Mouse (Mus musculus): ENCODE data around the gene Prep. TPM values are rescaled to one million over a fixed set of nuclear protein-coding genes. Genes with fewer than 3 reads are reported as not detected.

Prep gene
- polyA plus RNA-seq, 1 experiment = 7.0 TPM

GRCm38 (mm10) chr10:45194531-45194930 is 127.5 kb downstream of the Prep start:
- H3K36me3 ChIP-seq (ENCODE audit: control insufficient read depth, insufficient read depth, low read length) = no peaks in the 10 kb centered on the region
- TF ChIP-seq CTCF (conservative IDR thresholded peaks at IDR 0.05; ENCODE audit: insufficient read depth, insufficient read length, low read depth, low read length) (no peak), POLR2A (IDR thresholded peaks at IDR 0.05; ENCODE audit: low read depth, low read length) (no peak)
- no peak overlapping the region for H3K4me3 ChIP-seq (ENCODE audit: insufficient read depth, low read depth, low read length)
- 69% methylated on average over 5 of the region's 5 CpGs for WGBS
- no peak for DNase-seq
- H3K27ac ChIP-seq (ENCODE audit: insufficient read depth, low read depth, low read length) = no peak overlapping the region
- no peaks in the 10 kb centered on the region for H3K27me3 ChIP-seq (replicated peaks; ENCODE audit: control insufficient read depth, insufficient read depth, low read length)
- H3K4me1 ChIP-seq (ENCODE audit: control insufficient read depth, insufficient read depth, low read length) = no peaks in the 10 kb centered on the region

GRCm38 (mm10) chr10:45204582-45204981 is 137.6 kb downstream of the Prep start:
- no peaks in the 10 kb centered on the region for H3K4me1 ChIP-seq (ENCODE audit: control insufficient read depth, insufficient read depth, low read length)
- H3K27ac ChIP-seq (ENCODE audit: insufficient read depth, low read depth, low read length) = no peak overlapping the region
- TF ChIP-seq POLR2A (IDR thresholded peaks at IDR 0.05; ENCODE audit: low read depth, low read length) (no peak), CTCF (conservative IDR thresholded peaks at IDR 0.05; ENCODE audit: insufficient read depth, insufficient read length, low read depth, low read length) (no peak)
- no peak for DNase-seq
- no peaks in the 10 kb centered on the region for H3K36me3 ChIP-seq (ENCODE audit: control insufficient read depth, insufficient read depth, low read length)
- 65% methylated on average over 1 of the region's 1 CpGs for WGBS
- H3K27me3 ChIP-seq (replicated peaks; ENCODE audit: control insufficient read depth, insufficient read depth, low read length) = no peaks in the 10 kb centered on the region
- H3K4me3 ChIP-seq (ENCODE audit: insufficient read depth, low read depth, low read length) = no peak overlapping the region

- TF ChIP-seq CTCF (conservative IDR thresholded peaks at IDR 0.05; ENCODE audit: insufficient read depth, insufficient read length, low read depth, low read length) (no peak), POLR2A (IDR thresholded peaks at IDR 0.05; ENCODE audit: low read depth, low read length) (no peak)
- Histone ChIP-seq H3K4me3 (ENCODE audit: insufficient read depth, low read depth, low read length) (no peak overlapping the region), H3K27ac (ENCODE audit: insufficient read depth, low read depth, low read length) (no peak overlapping the region), H3K27me3 (replicated peaks; ENCODE audit: control insufficient read depth, insufficient read depth, low read length) (no peaks in the 10 kb centered on the region), H3K36me3 (ENCODE audit: control insufficient read depth, insufficient read depth, low read length) (no peaks in the 10 kb centered on the region), H3K4me1 (ENCODE audit: control insufficient read depth, insufficient read depth, low read length) (no peaks in the 10 kb centered on the region)
- DNase-seq = no peak
Observed at GRCm38 (mm10) chr10:45210201-45210600, 143.2 kb downstream of the Prep start.

GRCm38 (mm10) chr10:45216676-45217075 is 149.7 kb downstream of the Prep start:
- DNase-seq = no peak
- 57% methylated on average over 7 of the region's 7 CpGs for WGBS

More at GRCm38 (mm10) chr10:45216676-45217075, 149.7 kb downstream of the Prep start:
- no peak for TF ChIP-seq CTCF (conservative IDR thresholded peaks at IDR 0.05; ENCODE audit: insufficient read depth, insufficient read length, low read depth, low read length)
- no peak for TF ChIP-seq POLR2A (IDR thresholded peaks at IDR 0.05; ENCODE audit: low read depth, low read length)
- no peaks in the 10 kb centered on the region for H3K36me3 ChIP-seq (ENCODE audit: control insufficient read depth, insufficient read depth, low read length)
- H3K27me3 ChIP-seq (replicated peaks; ENCODE audit: control insufficient read depth, insufficient read depth, low read length) = no peaks in the 10 kb centered on the region
- no peak overlapping the region for H3K4me3 ChIP-seq (ENCODE audit: insufficient read depth, low read depth, low read length)
- H3K27ac ChIP-seq (ENCODE audit: insufficient read depth, low read depth, low read length) = no peak overlapping the region
- H3K4me1 ChIP-seq (ENCODE audit: control insufficient read depth, insufficient read depth, low read length) = no peaks in the 10 kb centered on the region

Other genes starting within 250 kb of the Prep start
- 0.41 TPM in 1 of 2 replicates, not detected in the other for gene Popdc3, start 110.9 kb downstream of the Prep start, polyA plus RNA-seq (2012; rRNA removed)